Mouse (Mus musculus) right cerebral cortex, postnatal 14 days (tissue): ENCODE results near the gene Olfr741.

Source experiments
- DNase-seq: peaks from one replicate; pipeline ENCODE4 v3.0.0; 2022

Olfr741 gene

GRCm38 (mm10) chr14:50472438-50472837 is at the start of gene Olfr741:
Gene Olfr741, plus strand, starts transcription at chr14:50472738.
- DNase-seq = no peak

GRCm38 (mm10) chr14:50445245-50445644 is 27.3 kb upstream of the Olfr741 start, which contains the start of gene Olfr740:
Gene Olfr740, plus strand, starts transcription at chr14:50445545.
- DNase-seq = no peak

- no peak for DNase-seq
Measured at GRCm38 (mm10) chr14:50478406-50478805, 5.9 kb downstream of the Olfr741 start.

- DNase-seq = no peak
Measured at GRCm38 (mm10) chr14:50503300-50503699, 30.8 kb downstream of the Olfr741 start, which contains the start of gene Olfr742. Gene Olfr742, plus strand, starts transcription at chr14:50503600.

- DNase-seq = no peak
Measured at GRCm38 (mm10) chr14:50521539-50521938, 49.0 kb downstream of the Olfr741 start, which contains the start of gene Olfr743. Gene Olfr743, plus strand, starts transcription at chr14:50521839.
